Mouse (Mus musculus): Measurements from ENCODE around the gene Smyd1. TPM values are rescaled to one million over a fixed set of nuclear protein-coding genes. Genes with fewer than 3 reads are reported as not detected.
"Not testable (repeated sequence)": the region's sequence is repeated elsewhere in the genome, so short reads cannot be mapped to it uniquely, and the experiment has no call there.

Gene Smyd1
- total RNA-seq, 2 experiments from 2014 or later, result 0.20 TPM; not detected in 1

DNA sequence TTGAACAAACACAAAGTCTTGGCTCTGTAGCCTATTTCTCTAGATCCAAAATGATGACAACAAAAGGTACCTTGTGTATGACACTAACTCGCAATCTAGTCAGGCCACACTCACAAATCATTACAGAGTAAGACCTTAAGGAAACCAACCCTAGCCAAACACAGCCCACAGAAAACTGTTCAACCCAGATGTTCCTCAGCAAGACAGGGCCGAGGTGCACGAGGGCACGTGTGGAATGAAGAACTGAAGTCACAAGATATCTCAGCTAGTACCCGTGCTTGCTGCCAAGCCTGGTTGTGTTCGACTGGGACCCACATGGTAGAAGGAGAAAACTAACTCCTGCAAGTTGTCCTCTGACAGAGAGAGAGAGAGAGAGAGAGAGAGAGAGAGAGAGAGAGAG, 7.8 kb upstream of the Smyd1 start:
- no peak for DNase-seq

DNA sequence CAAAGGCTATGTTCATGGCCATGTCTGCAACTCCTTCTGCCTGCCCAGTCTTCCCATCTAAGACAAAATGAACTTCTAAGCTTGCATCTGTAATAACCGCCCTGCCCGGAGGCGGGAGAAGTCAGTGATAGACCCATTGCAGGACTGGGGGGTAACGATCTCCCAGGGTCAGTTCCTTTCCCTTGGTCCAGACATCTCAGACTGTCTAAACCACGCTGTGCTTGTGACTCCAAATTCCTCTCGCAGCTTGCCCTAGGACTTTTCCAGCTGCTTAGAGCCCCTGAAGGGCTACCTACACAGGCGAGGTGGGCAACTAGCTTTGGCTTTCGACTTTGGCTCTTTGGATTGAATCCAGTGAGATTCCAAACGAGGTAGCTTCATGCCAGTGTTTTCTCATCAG, 2.8 kb upstream of the Smyd1 start:
- no peak for DNase-seq

DNA sequence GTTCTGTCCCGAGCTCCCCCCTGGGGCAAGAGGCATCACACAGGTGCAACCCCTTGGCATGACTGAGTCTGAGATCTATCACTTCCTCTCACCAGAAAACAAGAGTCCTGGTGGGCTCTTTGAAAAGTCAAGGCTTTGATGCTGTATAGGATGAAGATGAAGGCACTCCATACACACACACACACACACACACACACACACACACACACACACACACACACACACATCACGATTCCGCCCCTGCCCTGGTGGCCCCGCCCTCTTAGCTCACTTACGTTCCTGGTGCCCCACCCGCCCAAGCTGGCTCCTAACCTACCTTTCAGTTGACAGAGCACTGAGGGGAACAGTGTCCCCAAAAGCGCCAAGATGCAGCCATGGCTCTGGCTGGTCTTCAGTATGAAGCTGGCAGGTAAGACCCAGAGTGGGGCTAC, 473 bp upstream of the Smyd1 start, which contains the start of gene Cd8b1:
Gene Cd8b1, plus strand, starts transcription at position 298 of the 431 bp plus-strand sequence.
- DNase-seq, result no peak

DNA sequence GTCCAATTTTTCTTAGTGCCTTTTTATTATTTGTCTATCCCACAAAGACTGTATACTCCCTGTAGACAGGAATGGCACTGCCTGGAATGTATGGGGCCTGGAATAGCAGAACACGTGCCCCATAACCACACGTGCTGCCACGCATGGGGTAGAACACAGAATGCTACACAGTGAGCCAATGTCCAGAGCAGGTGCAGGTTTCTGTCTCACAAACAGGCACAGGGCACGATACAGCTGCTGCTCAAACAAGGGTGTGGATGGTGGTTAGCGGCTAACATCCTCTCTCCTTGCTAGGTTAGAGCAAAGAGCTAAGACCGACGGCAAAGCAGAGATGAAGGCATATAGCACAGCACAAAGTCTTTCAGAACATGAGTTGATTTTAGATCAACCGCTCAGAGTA, 14.5 kb downstream of the Smyd1 start:
- DNase-seq, result no peak

DNA sequence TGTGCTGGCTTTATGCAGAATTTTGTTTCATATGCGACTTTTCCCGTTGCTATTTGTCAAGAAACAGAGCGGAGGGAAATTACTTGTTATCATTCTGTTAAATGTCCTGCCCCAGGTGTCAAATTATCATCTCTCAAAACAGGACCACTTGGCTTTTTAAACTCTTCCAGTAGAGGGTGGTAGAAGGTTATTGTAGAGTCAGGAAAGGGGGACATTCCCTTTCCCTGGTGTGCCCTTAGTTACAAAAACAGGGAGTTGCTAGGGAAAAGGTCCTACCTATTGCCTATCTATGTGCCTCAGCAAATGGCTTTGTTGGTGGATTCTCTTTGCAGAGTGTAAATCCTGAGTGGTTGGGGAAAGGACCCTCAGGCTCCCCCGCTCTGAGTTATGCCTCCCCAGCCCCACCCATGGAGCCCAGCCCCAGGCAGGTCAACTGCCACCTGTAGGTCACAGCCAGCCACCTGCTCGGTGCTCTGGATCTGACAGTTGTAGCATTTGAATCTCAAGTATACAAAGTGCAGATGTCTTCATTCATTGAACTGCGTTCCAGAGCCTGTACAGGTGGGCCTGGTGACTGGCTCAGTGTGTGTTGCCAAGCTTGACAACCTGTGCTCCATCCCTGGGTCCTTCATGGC, 19.8 kb downstream of the Smyd1 start:
- DNase-seq, result no peak

DNA sequence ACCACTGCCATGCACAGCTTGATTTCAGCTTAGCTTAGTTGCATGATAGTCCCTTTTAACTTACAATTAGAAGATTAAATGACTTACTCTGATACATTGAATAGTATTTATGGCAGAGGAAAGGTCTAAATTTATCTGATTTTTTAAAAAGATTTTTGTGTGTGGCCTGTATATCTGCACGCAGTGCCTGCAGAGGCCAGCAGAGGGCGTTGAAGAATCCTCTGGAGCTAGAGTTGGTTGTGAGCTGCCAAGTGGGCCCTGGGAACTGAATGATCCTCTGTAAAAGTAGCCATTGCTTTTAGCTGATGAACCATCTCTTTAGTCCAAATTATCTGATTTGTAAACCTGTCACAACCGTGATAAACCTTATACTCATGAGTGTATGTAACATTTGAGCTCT, 23.3 kb downstream of the Smyd1 start:
- peak; percentile 34 to 43 for DNase-seq

DNA sequence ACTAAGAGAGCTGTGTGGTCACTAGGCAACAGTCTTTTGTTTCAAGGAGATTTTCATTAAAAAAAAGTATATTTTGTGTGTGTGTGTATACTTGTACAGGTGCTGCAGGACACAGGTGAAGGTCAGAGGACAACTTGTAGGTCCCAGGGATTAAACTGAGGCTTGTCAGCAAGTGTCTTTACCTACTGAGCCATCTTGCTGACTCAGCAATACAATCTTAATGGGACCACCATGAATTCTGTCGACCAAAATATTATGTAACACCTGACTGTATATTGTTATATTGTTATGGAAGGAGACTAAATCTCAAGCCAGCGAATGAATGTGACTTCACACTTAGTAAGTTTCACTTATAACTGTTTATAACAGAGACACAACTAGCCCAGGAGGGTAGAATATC, 24.0 kb downstream of the Smyd1 start:
- no peak for DNase-seq

DNA sequence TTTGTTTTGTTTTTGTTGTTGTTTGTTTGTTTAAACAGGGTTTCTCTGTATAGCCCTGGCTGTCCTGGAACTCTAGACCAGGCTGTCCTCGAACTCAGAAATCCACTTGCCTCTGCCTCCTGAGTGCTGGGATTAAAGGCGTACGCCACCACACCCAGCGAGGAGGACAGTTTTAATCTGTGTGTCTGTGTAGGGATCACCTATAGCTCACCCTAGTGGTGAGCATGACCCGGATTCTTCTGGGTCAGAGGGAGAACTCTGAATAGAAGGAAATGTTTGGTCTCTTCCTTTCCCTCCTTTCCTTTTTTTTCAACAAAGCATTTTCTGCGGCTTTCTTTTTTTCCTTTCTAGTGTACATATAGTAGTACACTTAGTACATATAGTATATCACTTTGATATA, 26.7 kb downstream of the Smyd1 start:
- no peak for DNase-seq

DNA sequence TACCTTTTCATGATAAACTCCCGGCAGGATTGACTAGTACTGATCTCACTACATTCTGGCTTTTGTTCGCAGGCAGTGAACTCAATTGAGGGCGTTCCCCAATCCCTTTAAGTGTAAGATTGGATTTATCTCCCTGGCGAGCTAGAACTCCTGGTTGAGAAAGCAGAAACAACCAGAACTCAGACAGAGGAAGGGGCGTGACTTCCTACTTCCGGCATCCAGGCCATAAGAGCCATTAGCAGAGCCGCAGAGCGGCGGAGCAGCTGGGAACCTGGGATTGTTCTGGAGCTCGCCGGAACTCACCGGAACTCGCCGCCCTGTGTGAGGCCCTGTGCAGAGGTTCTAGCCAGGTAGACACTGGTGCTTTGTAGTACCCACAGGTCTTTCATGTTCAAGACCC, 28.5 kb downstream of the Smyd1 start:
- DNase-seq, result no peak

DNA sequence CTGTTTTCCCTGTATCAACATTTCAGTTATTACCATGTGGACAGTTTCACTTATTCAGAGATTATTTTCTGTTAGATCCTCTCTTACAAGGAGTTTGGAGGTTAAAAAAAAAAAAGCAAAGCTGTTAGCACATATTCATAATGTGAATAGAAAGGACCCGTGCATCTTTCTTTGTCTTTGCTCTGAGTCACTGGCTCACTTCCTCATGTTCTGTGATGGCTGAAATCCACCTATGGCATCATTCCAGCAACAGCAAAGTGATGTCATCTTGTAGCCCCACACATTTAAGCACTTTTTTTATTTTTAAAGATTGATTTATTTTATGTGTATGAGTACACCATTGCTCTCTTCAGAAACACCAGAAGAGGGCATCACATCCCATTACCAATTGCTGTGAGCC, 42.6 kb downstream of the Smyd1 start:
- DNase-seq, result peak in 1 of 2 experiments; percentile 13

DNA sequence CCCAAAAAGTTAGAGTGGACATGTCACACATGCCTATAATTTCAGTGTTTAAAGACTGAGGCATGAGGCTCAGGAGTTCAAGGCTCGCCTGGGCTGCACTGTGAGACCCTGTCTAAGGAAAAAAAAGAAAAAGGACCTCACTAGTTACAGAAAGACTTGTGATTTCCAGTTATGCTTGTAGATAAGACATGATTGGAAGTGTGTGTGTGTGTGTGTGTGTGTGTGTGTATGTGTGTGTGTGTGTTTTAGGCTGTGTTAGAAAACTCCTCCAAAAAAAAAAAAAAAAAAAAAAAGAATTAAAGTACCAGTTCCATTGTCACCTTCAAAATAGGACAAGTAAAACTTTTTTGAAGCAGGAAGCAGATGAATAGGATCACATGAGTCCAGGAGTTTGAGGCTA, 47.4 kb downstream of the Smyd1 start:
- no peak for DNase-seq

DNA sequence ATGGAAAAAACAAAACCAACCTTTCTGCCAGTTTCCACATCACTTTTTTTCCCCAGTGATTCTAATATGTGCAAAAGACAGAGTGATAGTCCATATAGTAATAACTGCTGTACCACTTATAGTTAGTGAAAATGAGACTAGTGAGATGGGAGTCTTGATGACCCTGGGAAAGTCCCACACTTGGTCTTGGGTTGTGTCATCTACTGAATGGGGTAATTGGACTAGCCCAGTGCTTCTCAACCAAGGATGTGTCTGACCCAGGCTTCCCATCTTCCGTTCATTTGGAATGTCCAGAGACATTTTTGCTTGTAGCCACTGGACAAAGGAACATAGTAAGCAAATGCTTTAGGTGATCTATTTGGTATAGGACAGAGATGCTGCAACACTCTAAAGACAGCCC, 48.3 kb downstream of the Smyd1 start:
- no peak for DNase-seq

DNA sequence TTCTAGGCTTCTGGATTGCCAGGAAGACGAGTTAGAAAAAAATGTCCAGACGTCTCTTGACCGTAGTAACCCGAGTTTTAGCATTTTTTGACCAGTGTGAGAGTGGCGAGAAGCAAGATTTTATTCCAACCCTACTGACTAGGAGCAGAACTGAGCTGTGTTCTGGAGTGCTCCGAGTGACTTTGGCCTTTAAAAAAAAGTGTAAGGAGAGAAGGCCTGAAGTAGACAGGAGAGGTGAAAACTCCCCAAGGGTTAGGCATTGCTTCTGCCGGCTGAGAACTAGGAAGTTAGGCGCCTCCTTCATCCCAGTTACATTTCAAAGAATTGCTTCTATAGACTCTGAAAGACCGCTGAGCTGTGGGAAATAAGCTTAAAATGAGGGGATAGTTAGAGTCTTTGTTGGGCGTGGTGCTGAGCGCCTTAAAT, 49.7 kb downstream of the Smyd1 start:
- no peak for DNase-seq

DNA sequence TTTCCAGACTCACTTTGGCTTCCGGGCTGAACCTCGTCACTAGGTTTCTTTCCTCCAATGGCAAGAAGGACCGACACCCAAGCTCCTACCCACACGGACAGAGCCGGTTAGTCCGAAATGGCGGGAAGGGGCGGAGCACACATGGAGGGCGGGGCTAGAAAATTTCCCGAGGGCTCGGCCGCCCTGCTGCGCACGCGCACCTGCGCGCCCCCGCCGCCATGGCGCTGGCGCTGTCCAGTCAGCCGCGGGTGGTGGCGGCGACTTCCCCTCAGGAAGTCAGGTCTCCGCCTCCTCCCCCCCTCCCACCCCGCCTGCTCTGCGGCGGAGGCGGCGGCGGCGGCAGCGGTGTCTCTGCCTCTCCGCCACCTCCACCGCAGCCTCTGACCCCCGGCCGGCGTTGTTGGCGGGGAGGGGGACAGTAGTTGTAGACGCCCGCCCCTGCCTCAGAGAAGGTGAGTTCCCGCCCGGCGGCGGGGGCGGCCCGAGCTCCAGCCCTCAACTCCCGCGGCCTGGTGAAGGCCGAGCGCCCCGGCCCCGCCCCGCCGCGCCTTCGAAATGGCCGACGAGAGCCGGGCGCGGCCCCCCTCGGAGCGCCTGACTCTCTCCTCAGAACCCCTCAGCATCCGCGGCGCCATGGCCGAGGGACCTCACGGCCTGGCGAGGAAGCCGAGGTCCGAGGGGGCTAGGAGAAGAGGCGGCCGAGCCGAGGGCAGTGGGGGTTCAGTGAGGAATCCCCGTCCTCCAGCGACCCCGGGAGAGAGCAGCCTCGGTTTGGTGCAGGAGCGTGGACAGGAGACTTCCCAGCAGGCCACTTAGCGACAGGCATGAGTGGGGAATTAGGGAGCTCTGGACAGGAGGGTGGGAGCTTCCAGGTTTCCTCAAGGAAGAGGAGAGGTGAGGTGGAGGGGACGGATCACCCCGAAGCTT, 50.4 kb downstream of the Smyd1 start, which contains the start of gene Krcc1:
Gene Krcc1, plus strand, starts transcription at position 289 of the 927 bp plus-strand sequence.
- peak; percentile 98 to 99 for DNase-seq

DNA sequence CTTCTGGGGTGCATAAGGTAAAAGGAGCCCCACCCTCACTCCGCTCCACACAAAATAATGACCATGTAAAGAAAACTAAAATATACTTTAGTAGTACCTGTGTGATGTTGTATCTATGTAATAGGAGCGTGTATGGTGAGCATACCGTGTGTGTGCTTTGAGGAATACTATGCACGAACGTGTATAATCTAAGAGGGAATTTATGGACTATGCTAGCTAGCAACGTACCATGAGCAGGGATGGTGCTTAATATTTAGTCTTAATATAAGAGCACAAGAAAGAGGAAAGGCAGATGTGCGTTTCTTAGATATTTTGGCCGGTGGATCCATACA, 51.0 kb downstream of the Smyd1 start:
- DNase-seq, result no peak

DNA sequence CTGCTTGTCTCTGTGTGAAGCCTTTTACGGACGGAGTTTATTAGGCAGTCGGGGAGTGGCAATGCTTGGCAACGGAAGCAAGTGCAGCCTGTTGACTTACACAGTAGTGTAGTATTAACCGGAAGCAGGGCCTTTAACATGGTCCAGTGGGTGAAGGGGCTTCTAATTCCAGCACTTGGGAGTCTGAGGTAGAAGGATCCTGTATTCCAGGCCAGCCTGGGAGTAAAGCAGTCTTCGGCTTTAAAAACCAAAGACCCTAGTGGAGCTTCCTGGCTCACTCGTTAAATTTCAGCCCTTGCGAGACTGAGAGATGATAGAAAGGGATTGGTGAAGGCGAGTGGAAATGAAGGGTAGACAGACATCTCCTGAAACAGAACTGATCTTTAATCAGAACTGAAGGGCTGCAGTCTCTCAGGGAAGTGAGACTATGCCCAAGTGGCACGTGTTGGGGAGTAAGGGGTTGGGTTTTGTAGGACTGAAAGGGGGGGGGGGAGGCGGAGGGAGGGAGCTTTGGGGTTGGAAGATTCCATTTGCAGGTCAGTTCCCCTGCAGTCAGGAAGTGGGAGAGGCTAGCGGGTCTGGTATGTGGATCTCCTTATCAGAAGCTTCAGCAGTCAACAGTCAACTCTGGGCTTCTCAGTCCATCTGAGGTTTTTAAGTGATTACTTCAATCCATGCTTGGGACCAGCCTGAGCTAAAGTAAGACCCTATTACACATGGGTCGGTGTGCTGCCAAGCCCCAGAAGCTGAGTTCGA, 51.6 kb downstream of the Smyd1 start:
- peak; percentile 38 to 60 for DNase-seq

DNA sequence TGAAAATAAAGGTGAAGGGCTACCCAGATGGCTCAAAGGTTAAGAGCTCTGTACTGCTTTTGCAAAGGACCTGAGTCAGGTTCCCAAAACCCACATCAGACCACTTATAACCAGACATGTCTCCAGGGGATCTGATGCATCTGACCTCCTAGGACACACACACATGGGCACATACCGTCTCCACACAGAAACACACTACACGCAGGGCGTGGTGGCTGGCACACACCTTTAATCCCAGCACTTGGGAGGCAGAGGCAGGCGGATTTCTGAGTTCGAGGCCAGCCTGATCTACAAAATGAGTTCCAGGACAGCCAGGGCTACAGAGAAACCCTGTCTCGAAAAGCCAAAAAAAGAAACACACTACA, 52.4 kb downstream of the Smyd1 start:
- DNase-seq, result not testable (repeated sequence)

DNA sequence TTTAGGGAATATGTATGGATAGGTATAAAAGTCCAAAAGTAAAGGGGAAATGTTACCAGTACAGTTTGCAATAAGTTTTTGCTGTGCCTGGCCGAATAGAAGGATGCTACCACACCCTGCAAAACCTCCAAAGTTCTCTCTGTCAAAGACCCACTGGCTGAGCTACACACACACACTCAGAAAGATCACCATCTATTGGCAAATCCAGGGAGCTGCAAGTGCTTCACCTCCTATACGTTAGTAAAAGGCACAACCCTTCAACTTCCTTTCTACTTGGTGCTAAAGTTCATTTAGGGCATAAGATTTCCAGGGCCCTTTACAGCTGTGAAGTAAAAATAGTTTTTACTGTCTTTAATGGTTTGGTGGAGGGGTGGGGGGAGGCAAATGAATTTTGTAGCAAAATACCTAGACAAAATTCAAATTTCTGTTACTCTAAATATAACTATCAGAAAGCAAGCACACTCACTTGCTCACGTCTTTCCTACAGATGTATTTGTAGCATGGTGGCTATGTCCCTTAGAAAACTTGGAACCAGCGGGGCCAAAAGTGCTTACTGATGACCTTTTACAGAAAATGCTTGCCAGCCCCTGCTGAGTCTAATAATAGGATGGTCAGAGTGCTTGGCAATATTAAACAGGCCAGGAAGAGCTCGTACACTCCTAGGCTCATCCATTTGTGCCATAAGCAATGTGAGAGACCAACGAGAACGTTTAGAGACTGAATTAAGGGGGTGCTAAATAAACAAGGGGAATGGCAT, 52.9 kb downstream of the Smyd1 start:
- peak in 1 of 2 experiments; percentile 12 for DNase-seq

DNA sequence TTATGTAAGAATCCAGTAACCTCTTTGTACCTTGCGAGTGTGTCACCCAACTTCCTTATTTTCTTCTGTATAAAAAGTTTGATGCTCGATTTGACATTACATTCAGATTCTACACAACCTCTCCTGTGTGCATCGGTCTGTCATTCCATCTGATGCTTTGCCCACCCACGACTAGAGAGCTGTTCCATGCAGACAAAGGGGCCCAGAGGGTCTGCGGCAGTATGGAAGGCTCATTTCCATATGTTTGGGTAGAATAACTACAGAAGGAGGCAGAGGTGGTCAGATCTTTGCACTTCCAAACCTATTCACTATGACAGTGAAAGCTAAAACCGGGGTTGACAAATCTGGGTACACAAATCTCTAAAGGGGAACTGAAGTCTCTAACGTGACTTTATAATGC, 54.4 kb downstream of the Smyd1 start:
- not testable (repeated sequence) for DNase-seq

DNA sequence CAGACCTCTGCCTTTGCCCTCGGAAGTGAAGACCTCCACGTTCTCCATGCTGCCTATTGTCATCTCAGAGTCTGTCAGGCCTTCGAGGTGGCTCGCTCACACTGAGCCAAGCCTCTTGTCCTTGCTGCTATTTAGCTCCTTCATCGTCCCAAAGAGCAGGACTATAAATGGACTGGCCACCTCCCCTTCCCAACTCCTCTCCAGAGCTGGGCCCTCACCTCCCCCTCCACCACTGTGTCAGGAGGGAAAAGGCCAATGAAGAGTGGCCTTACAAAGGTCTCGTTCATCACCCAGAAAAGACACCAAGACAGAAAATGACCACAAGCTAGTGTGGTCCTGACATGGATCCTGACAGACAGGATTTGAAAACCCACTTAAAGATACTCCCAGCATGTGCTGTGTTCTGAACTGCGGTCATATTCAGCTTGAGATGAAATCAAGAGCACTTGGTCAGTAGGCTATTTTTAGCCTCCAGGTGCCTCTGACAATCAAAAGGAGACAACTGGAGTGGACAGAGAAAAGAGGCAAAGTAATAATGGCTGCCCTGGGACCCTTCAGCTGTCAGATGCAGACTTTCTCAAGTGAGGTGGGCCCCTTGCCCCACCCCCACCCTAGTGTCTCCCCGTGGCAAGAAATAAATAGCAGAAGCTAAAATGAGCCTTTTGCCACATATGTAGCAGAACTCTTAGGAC, 59.7 kb downstream of the Smyd1 start:
- no peak for DNase-seq

DNA sequence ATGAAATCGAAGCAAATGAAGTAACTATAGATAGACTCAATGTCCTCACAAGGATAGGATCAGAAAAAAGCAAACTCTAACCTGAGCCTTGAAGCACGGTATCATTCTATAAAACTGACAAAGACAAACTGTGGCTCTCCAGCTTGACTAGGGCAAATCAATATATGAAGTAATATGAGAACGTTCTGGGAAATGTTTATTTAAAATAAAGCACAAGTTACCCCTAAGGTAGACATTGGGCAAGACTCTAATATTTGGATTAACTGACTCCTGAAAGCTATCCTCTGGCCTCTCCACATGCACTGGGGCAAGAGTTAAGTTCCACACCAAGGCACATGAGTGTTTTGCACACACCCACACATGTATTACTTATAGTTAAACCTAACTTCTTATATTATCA, 61.0 kb downstream of the Smyd1 start:
- no peak for DNase-seq

All from adrenal gland, postnatal 36 days (tissue).